Mouse (Mus musculus): ENCODE results near the gene Rtn4rl1. TPM values are rescaled to one million over a fixed set of nuclear protein-coding genes. Genes with fewer than 3 reads are reported as not detected.

The Rtn4rl1 gene
- total RNA-seq, 2 experiments from 2014 or later = 0.15 to 0.37 TPM

Other genes starting within 250 kb of the Rtn4rl1 start
- not detected in 2 replicates for gene Hic1, start 24.3 kb upstream of the Rtn4rl1 start, total RNA-seq (2014; fragmentation: Nextera tagmentation)
- not detected in 2 replicates for gene Hic1, start 24.3 kb upstream of the Rtn4rl1 start, total RNA-seq (2017)
- 17.1 and 20.1 TPM in 2 replicates for gene Ovca2, start 14.9 kb upstream of the Rtn4rl1 start, total RNA-seq (2014; fragmentation: Nextera tagmentation)
- gene Ovca2, start 14.9 kb upstream of the Rtn4rl1 start, total RNA-seq (2017) = 16.1 and 16.4 TPM in 2 replicates
- 7.6 and 17.1 TPM in 2 replicates for gene Dph1, start 2.5 kb upstream of the Rtn4rl1 start, total RNA-seq (2014; fragmentation: Nextera tagmentation)
- gene Dph1, start 2.5 kb upstream of the Rtn4rl1 start, total RNA-seq (2017) = 8.9 and 10.6 TPM in 2 replicates
- 86.4 and 106 TPM in 2 replicates for gene Rpa1, start 154.5 kb downstream of the Rtn4rl1 start, total RNA-seq (2014; fragmentation: Nextera tagmentation)
- 200 and 207 TPM in 2 replicates for gene Rpa1, start 154.5 kb downstream of the Rtn4rl1 start, total RNA-seq (2017)
- 11.7 and 12.6 TPM in 2 replicates for gene Smyd4, start 154.7 kb downstream of the Rtn4rl1 start, total RNA-seq (2014; fragmentation: Nextera tagmentation)
- 11.2 and 12.3 TPM in 2 replicates for gene Smyd4, start 154.7 kb downstream of the Rtn4rl1 start, total RNA-seq (2017)
- 117 and 157 TPM in 2 replicates for gene Serpinf1, start 228.9 kb downstream of the Rtn4rl1 start, total RNA-seq (2014; fragmentation: Nextera tagmentation)
- gene Serpinf1, start 228.9 kb downstream of the Rtn4rl1 start, total RNA-seq (2017) = 77.7 and 84.8 TPM in 2 replicates
- gene Serpinf2, start 245.8 kb downstream of the Rtn4rl1 start, total RNA-seq (2014; fragmentation: Nextera tagmentation) = not detected in 2 replicates
- not detected in 2 replicates for gene Serpinf2, start 245.8 kb downstream of the Rtn4rl1 start, total RNA-seq (2017)